Mouse (Mus musculus) right cerebral cortex, postnatal 10 days (tissue): Measurements from ENCODE around the gene Lmf2.

Experiments used
- DNase-seq, 2 experiments: peaks; one replicate each; pipeline ENCODE4 v3.0.0; 2021; ENCODE audit warnings: low spot score in 2 of 2

Gene Lmf2

DNA sequence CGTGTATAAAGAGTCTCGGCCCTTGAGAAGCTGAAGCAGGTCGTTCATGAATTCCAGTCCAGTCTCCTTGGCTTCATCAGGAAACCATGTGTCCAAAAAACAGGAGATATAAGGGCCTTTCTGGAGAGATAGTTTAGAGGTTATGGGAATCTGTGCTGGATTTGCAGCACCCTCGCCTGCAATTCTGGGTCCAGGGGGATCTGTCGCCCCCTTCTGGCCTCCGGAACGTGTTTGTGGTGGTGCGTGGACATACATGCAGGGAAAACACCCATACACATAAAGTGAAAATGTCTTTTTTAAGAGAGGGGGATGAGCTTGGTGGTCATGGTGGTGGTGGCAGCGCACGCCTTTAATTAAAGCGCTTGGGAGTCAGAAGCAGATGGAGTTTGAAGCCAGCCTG lies 39.3 kb downstream of the Lmf2 start:
- DNase-seq = peak in 1 of 2 experiments; percentile 23

DNA sequence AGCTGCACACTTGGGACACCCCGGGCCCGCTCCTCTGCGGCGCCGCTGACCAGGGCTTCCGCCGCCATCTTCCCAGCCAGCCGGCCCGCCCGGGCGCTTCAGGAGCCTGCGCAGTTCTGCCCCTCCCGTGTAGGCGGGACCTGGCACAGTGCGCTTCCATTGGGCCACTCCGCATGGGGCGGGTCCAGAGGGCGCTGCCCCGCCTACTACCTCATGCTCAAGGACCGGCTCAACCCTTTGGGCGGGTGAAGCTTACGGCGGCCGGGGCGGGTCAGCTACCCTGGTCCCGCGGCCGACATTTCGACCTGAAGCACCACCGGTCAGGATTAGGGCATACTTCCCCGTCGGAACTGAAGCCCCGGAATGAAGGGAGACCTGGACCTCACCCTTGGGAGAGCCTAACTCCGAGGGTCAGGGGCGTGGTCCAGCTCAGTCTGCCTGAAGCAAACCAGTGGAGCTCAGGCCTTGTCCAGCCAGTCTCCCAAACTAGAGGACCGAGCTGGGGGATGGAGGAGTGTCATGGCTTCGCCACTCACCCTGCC lies 40.2 kb downstream of the Lmf2 start, which contains the start of gene Sbf1:
TSS of gene Sbf1 (minus strand) at position 122 of the 542 bp plus-strand sequence.
- DNase-seq = peak; percentile 98

- peak; percentile 57 to 60 for DNase-seq
Measured at GRCm38 (mm10) chr15:89314511-89315189, 40.8 kb downstream of the Lmf2 start.

GRCm38 (mm10) chr15:89314107-89314506 lies 41.4 kb downstream of the Lmf2 start:
- no peak for DNase-seq

DNA sequence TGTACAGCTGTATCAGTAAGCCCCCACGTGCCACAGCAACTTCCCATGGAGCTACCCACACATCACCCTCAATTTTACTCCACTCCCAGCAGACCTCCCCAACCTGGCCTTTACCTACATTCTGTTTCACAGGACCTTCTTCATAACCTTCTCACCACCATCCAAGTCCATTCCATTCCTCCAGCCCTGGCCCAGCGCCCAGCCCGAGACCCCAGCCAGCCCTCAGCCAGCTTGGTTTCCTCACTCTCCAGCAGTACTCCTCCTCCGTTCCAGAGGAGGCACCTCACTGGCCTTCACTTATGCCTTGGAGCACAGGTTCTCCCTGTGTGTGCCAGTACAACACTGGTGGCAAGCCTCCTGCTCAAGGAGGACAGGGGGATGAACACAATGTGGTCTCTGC lies 42.1 kb downstream of the Lmf2 start:
- DNase-seq = no peak

DNA sequence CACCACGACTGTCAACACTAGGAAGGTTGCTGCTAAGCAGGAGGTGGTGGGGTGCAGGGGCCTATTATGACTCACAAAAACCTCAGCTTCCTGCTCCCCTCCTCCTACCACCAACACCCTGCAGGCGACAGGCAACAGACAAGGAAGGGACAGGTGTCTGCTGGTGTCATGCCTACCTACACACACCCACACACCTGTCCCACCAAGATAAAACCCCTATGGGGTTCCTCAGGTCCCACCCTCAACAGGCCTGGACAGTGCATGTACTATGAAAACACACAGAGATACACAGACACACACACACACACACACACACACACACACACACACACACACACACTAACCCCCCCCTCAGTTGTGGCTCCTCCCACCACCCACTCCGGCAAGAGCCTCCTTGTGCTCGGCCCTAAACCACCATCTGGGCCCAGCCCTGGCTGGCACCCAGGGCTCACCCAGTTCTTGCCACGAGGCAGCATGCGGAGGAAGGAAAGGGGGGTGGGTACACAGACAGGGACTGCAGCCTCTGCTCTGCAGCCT lies 45.4 kb downstream of the Lmf2 start:
- peak; percentile 54 to 55 for DNase-seq

DNA sequence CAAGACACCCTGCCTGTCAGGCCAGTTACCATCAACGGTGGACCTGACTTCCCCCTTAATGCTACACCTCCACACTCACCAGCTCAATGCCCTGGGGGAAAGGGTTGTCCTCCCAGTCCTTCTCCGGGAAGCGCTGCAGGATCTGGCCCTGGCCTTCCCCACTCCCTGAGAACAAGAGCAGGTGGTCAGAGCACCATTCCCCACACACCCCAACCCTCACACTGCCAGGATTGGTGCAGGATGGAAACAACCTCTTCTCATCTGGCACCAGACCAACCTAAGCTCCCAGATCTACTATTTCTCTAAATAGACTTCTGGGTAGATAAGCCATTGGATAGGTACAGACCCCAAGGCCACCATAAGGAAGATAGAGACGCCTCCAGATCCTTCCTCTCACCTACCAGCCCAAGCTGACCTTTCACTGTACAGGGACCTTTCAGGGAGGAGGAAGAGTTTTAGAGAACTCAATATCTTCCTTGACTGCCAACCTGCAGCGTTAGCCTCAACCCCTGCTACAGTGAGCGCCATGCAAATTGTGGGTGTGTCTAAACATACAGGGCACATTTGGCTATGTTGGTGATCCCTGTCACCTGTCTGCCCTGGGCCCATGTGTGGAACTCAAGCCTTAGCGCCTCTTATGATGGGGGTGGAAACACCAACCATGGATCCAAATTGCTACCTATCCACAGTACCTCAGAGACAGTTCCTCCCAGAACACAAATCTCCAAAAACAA lies 46.9 kb downstream of the Lmf2 start:
- DNase-seq = peak; percentile 23 to 26

GRCm38 (mm10) chr15:89307461-89307860 lies 48.0 kb downstream of the Lmf2 start:
- DNase-seq = peak; percentile 18 to 20

GRCm38 (mm10) chr15:89305966-89306365 lies 49.5 kb downstream of the Lmf2 start:
- no peak for DNase-seq
